Mouse (Mus musculus) cortical plate, adult 2 months (tissue): ENCODE measurements around the gene Slc22a18.

Experiments
- CTCF ChIP-seq: fragments of 200-500 bp; IDR thresholded peaks from 2 replicates; pipeline ENCODE4 v1.5.1; 2011; ENCODE audit warnings: mild to moderate bottlenecking, control low read depth, low read length; ENCODE audit not compliant: insufficient read depth; ENCODE audit errors: extremely low read depth
- POLR2A ChIP-seq: fragments of 200-500 bp; IDR thresholded peaks from 2 replicates; pipeline ENCODE4 v1.6.1; 2011; ENCODE audit warnings: mild to moderate bottlenecking, low read length, control low read depth; ENCODE audit not compliant: insufficient read depth; ENCODE audit errors: extremely low read depth

GRCm38 (mm10) chr7:143469946-143470345 lies 3.6 kb upstream of the Slc22a18 start:
- peak; percentile 77 for TF ChIP-seq CTCF
- no peak for TF ChIP-seq POLR2A
